Mouse (Mus musculus): ENCODE measurements around the gene Rin3. TPM values are rescaled to one million over a fixed set of nuclear protein-coding genes. Genes with fewer than 3 reads are reported as not detected.
A peak's percentile ranks its signal among the peaks of the same experiment; 100 is the strongest.

Gene Rin3
- total and polyA plus RNA-seq, 3 experiments = 17.5 to 38.9 TPM; not detected in 1

- Histone ChIP-seq H3K9me3 (replicated peaks; ENCODE audit: insufficient read depth, low read length) (no peaks in the 10 kb centered on the region), H3K27me3 (ENCODE audit: control insufficient read depth in 1 of 2, insufficient read depth in 2 of 2, low read length in 2 of 2) (no peaks in the 10 kb centered on the region), H3K27ac (ENCODE audit: control insufficient read depth, low read depth, low read length) (no peak overlapping the region), H3K4me3 (ENCODE audit: control insufficient read depth in 1 of 2, insufficient read depth in 1 of 2, low read depth in 2 of 2, low read length in 2 of 2) (no peak overlapping the region), H3K79me2 (ENCODE audit: control insufficient read depth, insufficient read depth, low read length, poor library complexity) (no peaks in the 10 kb centered on the region), H3K4me1 (ENCODE audit: control insufficient read depth in 1 of 2, insufficient read depth in 2 of 2, low read length in 2 of 2) (peaks cover 0 to 12% of the 10 kb centered on the region in 2 experiments; a peak in 3 of 4 replicates), H3K36me3 (ENCODE audit: control insufficient read depth in 1 of 2, insufficient read depth in 2 of 2, low read length in 2 of 2) (peaks cover 0 to 9% of the 10 kb centered on the region in 2 experiments; a peak in 1 of 4 replicates), H3K9ac (ENCODE audit: control insufficient read depth, low read depth, low read length, poor library complexity, severe bottlenecking) (no peak overlapping the region)
- DNase-seq (ENCODE audit: low read depth, low spot score) = peak; percentile 70
- TF ChIP-seq SMC3 (IDR thresholded peaks at IDR 0.05; ENCODE audit: low read depth, low read length) = no peak
- peak; percentile 10 for TF ChIP-seq RAD21 (IDR thresholded peaks at IDR 0.05; ENCODE audit: low read depth, low read length)
- peak; percentile 18 to 47; a peak in 2 of 4 replicates for TF ChIP-seq EP300 (IDR thresholded peaks at IDR 0.05; ENCODE audit: low read depth in 1 of 2, low read length in 2 of 2)
- TF ChIP-seq MYC (IDR thresholded peaks at IDR 0.05; ENCODE audit: low read depth, low read length) = no peak
- TF ChIP-seq ETS1 (IDR thresholded peaks at IDR 0.05; ENCODE audit: low read depth, low read length) = 0 out of 2 replicates have a peak, but pooled peaks have one; percentile 29
- no peak for TF ChIP-seq NELFE (IDR thresholded peaks at IDR 0.05; ENCODE audit: low read depth, low read length)
- TF ChIP-seq CTCF (IDR thresholded peaks at IDR 0.05 in 2 of 3, conservative IDR thresholded peaks at IDR 0.05 in 1 of 3; ENCODE audit: control insufficient read depth in 1 of 3, insufficient read depth in 1 of 3, low read depth in 2 of 3, low read length in 3 of 3, poor library complexity in 1 of 3, severe bottlenecking in 1 of 3) = peak; percentile 22 to 26 (median 26); a peak in 2 of 6 replicates
- no peak for TF ChIP-seq MXI1 (IDR thresholded peaks at IDR 0.05; ENCODE audit: low read depth, low read length)
- TF ChIP-seq TCF12 (IDR thresholded peaks at IDR 0.05; ENCODE audit: low read depth, low read length) = peak; percentile 35; the same call in 1 of the 2 replicates
- TF ChIP-seq GATA1 (IDR thresholded peaks at IDR 0.05; ENCODE audit: low read depth, low read length) = peak; percentile 38; the same call in 1 of the 2 replicates
- TF ChIP-seq TAL1 (IDR thresholded peaks at IDR 0.05; ENCODE audit: low read length) = no peak
- peak; percentile 72 for TF ChIP-seq USF1 (IDR thresholded peaks at IDR 0.05; ENCODE audit: low read depth, low read length)
- no peak for TF ChIP-seq HCFC1 (IDR thresholded peaks at IDR 0.05; ENCODE audit: low read depth, low read length)
- no peak for TF ChIP-seq TBP (IDR thresholded peaks at IDR 0.05; ENCODE audit: low read depth, low read length)
Measured at GRCm38 (mm10) chr12:102327525-102327924, 44.7 kb downstream of the Rin3 start.

- no peak overlapping the region for H3K9ac ChIP-seq (ENCODE audit: control insufficient read depth, low read depth, low read length, poor library complexity, severe bottlenecking)
- H3K27ac ChIP-seq (ENCODE audit: control insufficient read depth, low read depth, low read length) = no peak overlapping the region
- no peaks in the 10 kb centered on the region for H3K79me2 ChIP-seq (ENCODE audit: control insufficient read depth, insufficient read depth, low read length, poor library complexity)
- peaks cover 0 to 12% of the 10 kb centered on the region in 2 experiments; a peak in 3 of 4 replicates for H3K4me1 ChIP-seq (ENCODE audit: control insufficient read depth in 1 of 2, insufficient read depth in 2 of 2, low read length in 2 of 2)
- no peaks in the 10 kb centered on the region for H3K9me3 ChIP-seq (replicated peaks; ENCODE audit: insufficient read depth, low read length)
- peaks cover 0 to 9% of the 10 kb centered on the region in 2 experiments; a peak in 1 of 4 replicates for H3K36me3 ChIP-seq (ENCODE audit: control insufficient read depth in 1 of 2, insufficient read depth in 2 of 2, low read length in 2 of 2)
- no peak overlapping the region for H3K4me3 ChIP-seq (ENCODE audit: control insufficient read depth in 1 of 2, insufficient read depth in 1 of 2, low read depth in 2 of 2, low read length in 2 of 2)
- TF ChIP-seq MAX (IDR thresholded peaks at IDR 0.05; ENCODE audit: low read length) = no peak
- TF ChIP-seq SMC3 (IDR thresholded peaks at IDR 0.05; ENCODE audit: low read depth, low read length) = no peak
- no peak for TF ChIP-seq MYB (IDR thresholded peaks at IDR 0.05; ENCODE audit: low read depth, low read length)
- TF ChIP-seq MYC (IDR thresholded peaks at IDR 0.05; ENCODE audit: low read depth, low read length) = no peak
- no peak for TF ChIP-seq BHLHE40 (IDR thresholded peaks at IDR 0.05; ENCODE audit: borderline replicate concordance, low read depth, low read length)
- TF ChIP-seq RCOR1 (IDR thresholded peaks at IDR 0.05; ENCODE audit: low read depth, low read length) = no peak
- no peak for TF ChIP-seq TBP (IDR thresholded peaks at IDR 0.05; ENCODE audit: low read depth, low read length)
- TF ChIP-seq MAZ (IDR thresholded peaks at IDR 0.05; ENCODE audit: low read depth, low read length) = no peak
- TF ChIP-seq ETS1 (IDR thresholded peaks at IDR 0.05; ENCODE audit: low read depth, low read length) = no peak
- no peak for TF ChIP-seq EP300 (IDR thresholded peaks at IDR 0.05; ENCODE audit: low read depth in 1 of 2, low read length in 2 of 2)
- TF ChIP-seq POLR2AphosphoS5 (IDR thresholded peaks at IDR 0.05; ENCODE audit: borderline replicate concordance, low read depth, low read length) = no peak
- no peak for TF ChIP-seq KAT2A (conservative IDR thresholded peaks at IDR 0.05; ENCODE audit: low read depth, low read length)
- TF ChIP-seq ZKSCAN1 (IDR thresholded peaks at IDR 0.05; ENCODE audit: low read depth, low read length) = no peak
- no peak for TF ChIP-seq ZC3H11A (IDR thresholded peaks at IDR 0.05; ENCODE audit: low read depth, low read length)
- no peak for TF ChIP-seq MXI1 (IDR thresholded peaks at IDR 0.05; ENCODE audit: low read depth, low read length)
- TF ChIP-seq NRF1 (IDR thresholded peaks at IDR 0.05; ENCODE audit: insufficient read depth, low read depth, low read length, poor library complexity, severe bottlenecking) = no peak
- no peak for TF ChIP-seq TAL1 (IDR thresholded peaks at IDR 0.05; ENCODE audit: low read length)
- TF ChIP-seq UBTF (IDR thresholded peaks at IDR 0.05; ENCODE audit: borderline replicate concordance, insufficient read depth, low read depth, low read length) = no peak
- no peak for DNase-seq (ENCODE audit: low read depth, low spot score)
- H3K27me3 ChIP-seq (ENCODE audit: control insufficient read depth in 1 of 2, insufficient read depth in 2 of 2, low read length in 2 of 2) = no peaks in the 10 kb centered on the region
Measured at GRCm38 (mm10) chr12:102328090-102328489, 45.2 kb downstream of the Rin3 start.

Data from MEL (cell line).